Mouse (Mus musculus): ENCODE results near the gene Gm10662. TPM values are rescaled to one million over a fixed set of nuclear protein-coding genes. Genes with fewer than 3 reads are reported as not detected.

Gene Gm10662
- not detected for polyA plus RNA-seq (2014; fragmentation: Illumina TruSeq; extraction: RNeasy Lipid Tissue Mini Kit (QIAGEN cat#74804))

DNA sequence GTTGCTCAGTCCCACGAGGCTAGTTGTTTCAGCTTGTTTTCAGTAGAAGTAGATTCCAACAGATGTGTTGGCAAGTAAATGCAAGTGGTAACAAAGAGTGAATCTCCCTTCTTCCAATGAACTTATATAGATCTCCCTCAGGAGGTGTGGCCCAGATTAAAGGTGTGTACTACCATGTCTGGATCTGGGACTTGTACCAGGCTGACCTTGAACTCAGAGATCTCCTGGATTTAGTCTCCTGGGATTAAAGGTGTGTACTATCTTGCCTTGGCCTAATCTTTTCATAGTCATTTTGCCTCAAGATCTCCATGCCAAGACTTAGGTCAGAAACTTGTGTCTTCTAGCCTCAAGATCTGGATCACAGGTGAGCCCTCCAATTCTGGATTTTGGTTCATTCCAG is at the start of gene Gm10662:
Gene Gm10662, minus strand, starts transcription at position 101 of the 400 bp plus-strand sequence.

Other genes starting within 250 kb of the Gm10662 start
- gene Gm4214, start 159.8 kb downstream of the Gm10662 start, polyA plus RNA-seq (2014; fragmentation: Illumina TruSeq; extraction: RNeasy Lipid Tissue Mini Kit (QIAGEN cat#74804)): not detected
- not detected for gene Gm4216, start 124.6 kb downstream of the Gm10662 start, polyA plus RNA-seq (2014; fragmentation: Illumina TruSeq; extraction: RNeasy Lipid Tissue Mini Kit (QIAGEN cat#74804))
- not detected for gene Vmn1r163, start 88.9 kb downstream of the Gm10662 start, polyA plus RNA-seq (2014; fragmentation: Illumina TruSeq; extraction: RNeasy Lipid Tissue Mini Kit (QIAGEN cat#74804))
- gene Gm8720, start 77.0 kb downstream of the Gm10662 start, polyA plus RNA-seq (2014; fragmentation: Illumina TruSeq; extraction: RNeasy Lipid Tissue Mini Kit (QIAGEN cat#74804)): not detected
- gene Vmn1r165, start 72.9 kb upstream of the Gm10662 start, polyA plus RNA-seq (2014; fragmentation: Illumina TruSeq; extraction: RNeasy Lipid Tissue Mini Kit (QIAGEN cat#74804)): not detected
- not detected for gene Vmn1r166, start 107.2 kb upstream of the Gm10662 start, polyA plus RNA-seq (2014; fragmentation: Illumina TruSeq; extraction: RNeasy Lipid Tissue Mini Kit (QIAGEN cat#74804))
- gene Gm6902, start 134.4 kb upstream of the Gm10662 start, polyA plus RNA-seq (2014; fragmentation: Illumina TruSeq; extraction: RNeasy Lipid Tissue Mini Kit (QIAGEN cat#74804)): not detected
- 9.6 TPM for gene Nlrp4e, start 156.7 kb upstream of the Gm10662 start, polyA plus RNA-seq (2014; fragmentation: Illumina TruSeq; extraction: RNeasy Lipid Tissue Mini Kit (QIAGEN cat#74804))
- gene Nlrp5, start 241.4 kb upstream of the Gm10662 start, polyA plus RNA-seq (2014; fragmentation: Illumina TruSeq; extraction: RNeasy Lipid Tissue Mini Kit (QIAGEN cat#74804)): 52.9 TPM